Mouse (Mus musculus) ovary, postnatal 14 days (tissue): ENCODE data around the gene Gm9112.
"Not testable (repeated sequence)": the region's sequence is repeated elsewhere in the genome, so short reads cannot be mapped to it uniquely, and the experiment has no call there.

Source experiments
- DNase-seq: peaks from one replicate; pipeline ENCODE4 v3.0.0; 2022; ENCODE audit warnings: low spot score

Gm9112 gene

GRCm38 (mm10) chrX:102707535-102707934, at the start of gene Gm9112, which contains the start of gene Dmrtc1b:
Gene Gm9112, minus strand, starts transcription at chrX:102707635.
Gene Dmrtc1b, plus strand, starts transcription at chrX:102707865.
- not testable (repeated sequence) for DNase-seq

- DNase-seq: not testable (repeated sequence)
Observed at GRCm38 (mm10) chrX:102724226-102724625, 16.8 kb upstream of the Gm9112 start.

- DNase-seq: peak; percentile 17
Observed at GRCm38 (mm10) chrX:102700636-102701035, 6.8 kb downstream of the Gm9112 start.

GRCm38 (mm10) chrX:102689252-102689651, 18.2 kb downstream of the Gm9112 start:
- peak; percentile 19 for DNase-seq

GRCm38 (mm10) chrX:102686872-102687271, 20.6 kb downstream of the Gm9112 start, which contains the start of gene Gm3880:
Gene Gm3880, minus strand, starts transcription at chrX:102686972.
- not testable (repeated sequence) for DNase-seq

- DNase-seq: not testable (repeated sequence)
Observed at GRCm38 (mm10) chrX:102684706-102685105, 22.7 kb downstream of the Gm9112 start.

- DNase-seq: no peak
Observed at GRCm38 (mm10) chrX:102666641-102667040, 40.8 kb downstream of the Gm9112 start.

- DNase-seq: no peak
Observed at GRCm38 (mm10) chrX:102660712-102661111, 46.7 kb downstream of the Gm9112 start.
